Mouse (Mus musculus) fibroblast of lung, adult 2 months (primary cell): Measurements from ENCODE around the gene Lamb2.

Source experiments
- DNase-seq: peaks from one replicate; pipeline ENCODE4 v3.0.0-alpha.2; 2011; ENCODE audit warnings: low read depth

Gene Lamb2

DNA sequence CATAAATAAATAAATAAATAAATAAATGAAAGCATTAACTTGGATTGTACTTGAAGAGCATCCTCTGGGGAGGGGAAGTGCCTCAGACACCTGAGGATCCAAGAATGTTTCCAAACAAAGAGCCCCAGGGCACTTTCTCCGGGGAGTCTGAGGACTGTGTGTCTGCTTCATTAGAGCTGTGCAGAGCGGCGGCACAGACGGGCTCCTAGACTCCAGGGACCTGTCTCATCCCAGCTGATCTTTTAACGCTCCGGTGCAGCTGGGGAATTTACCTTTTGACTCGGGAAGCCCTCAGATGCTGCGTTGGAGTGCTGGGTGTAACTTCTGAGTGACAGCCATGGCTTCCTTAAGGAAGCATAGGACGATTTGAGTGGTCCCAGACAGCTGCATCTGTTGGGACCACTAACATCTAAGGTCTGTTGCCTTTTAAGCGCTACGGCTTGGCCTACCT is 18.3 kb upstream of the Lamb2 start, which contains the start of gene Klhdc8b:
Gene Klhdc8b, minus strand, starts transcription at position 401 of the 451 bp plus-strand sequence.
- no peak for DNase-seq

DNA sequence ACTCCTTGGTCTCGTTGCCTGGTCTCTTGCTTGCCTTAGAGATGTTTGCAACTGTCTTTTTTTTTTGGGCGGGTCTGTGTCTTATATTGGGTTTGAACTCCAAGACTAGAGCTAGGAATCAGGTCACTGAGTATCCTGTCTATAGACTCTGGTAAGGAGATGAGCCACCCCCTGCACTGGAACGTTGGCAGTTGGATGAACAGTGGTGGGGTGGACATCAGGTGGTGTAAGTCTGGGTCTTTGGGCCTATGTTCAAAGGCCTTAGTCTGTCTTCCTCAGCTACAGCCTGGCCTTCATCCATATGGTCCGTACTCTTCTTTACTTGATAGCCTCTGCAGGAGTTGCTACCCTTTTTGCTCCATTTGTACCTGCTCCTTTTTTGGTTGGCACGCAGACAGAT is 17.9 kb upstream of the Lamb2 start:
- no peak for DNase-seq

DNA sequence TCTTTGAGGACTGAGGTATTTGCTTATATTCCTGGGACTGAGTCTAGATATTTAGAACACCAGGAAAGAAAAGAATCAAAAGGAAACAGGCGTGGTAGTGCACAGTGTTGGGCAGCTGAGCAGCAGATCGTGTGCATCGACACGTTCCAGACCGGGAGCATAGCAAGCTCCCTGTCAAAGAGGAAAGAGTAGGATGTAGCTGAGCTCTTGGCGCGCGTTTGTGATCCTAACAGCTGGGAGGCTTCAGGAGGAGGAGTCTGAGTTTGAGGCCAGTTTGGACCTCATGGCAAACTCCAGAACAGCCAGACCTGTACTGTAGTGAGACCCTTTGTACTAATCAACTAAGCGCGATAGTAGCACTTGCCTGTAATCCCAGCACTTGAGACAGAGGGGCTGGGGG is 17.3 kb upstream of the Lamb2 start:
- no peak for DNase-seq

DNA sequence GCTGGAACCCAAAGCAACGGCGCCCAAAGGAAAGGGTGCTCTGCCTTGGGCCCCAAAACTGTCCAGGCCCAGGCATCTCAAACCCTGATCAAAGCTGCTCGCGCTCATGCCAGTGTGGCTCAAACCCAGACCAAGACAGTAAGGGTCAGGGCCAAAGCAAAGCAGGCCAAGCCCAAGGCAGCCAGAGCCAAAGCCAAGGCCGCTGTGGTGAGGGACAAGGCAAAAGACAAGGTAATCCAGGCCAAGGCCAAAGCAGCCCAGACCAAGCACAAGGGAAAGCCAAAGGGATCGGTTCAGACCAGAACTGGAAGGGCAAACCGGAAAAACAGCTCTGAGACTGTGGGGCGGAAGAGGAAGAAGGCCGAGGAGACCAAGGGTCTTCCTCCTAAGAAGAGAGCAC is 15.8 kb upstream of the Lamb2 start:
- no peak for DNase-seq

DNA sequence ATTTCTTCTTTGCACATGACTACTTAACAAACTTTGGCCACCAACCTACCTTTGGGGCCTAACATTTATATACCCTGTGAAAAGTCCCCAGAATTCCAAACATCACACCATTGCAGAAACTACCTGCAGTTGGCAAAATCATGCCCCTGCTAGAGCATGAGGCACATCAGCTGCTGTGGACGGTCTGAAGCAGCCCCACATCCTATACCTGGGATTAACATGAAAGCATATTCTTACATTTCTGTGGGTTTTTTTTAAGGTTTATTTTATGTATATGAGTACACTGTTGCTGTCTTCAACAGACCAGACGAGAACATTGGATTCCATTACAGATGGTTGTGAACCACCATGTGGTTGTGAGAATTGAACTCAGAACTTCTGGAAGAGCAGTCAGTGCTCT is 13.3 kb upstream of the Lamb2 start:
- no peak for DNase-seq

DNA sequence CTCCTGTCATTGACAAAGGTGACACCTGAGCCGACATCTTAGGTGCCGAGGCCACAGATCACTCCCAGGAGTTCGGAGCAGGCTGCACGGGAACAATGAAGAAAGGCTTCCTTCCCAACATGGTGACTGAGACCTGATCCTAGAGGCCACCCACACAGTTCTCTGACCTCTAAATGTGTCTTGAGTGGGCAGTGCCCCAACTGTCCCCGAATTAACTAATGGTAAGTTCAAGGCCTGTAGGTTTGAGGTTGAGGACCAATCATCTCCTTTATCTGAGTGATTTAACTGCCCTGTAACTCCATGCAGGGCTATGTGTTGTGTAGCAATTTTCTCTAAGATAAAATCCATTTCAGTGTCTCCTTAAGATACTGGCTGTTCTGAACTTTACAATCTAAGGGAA is 10.1 kb upstream of the Lamb2 start:
- no peak for DNase-seq

DNA sequence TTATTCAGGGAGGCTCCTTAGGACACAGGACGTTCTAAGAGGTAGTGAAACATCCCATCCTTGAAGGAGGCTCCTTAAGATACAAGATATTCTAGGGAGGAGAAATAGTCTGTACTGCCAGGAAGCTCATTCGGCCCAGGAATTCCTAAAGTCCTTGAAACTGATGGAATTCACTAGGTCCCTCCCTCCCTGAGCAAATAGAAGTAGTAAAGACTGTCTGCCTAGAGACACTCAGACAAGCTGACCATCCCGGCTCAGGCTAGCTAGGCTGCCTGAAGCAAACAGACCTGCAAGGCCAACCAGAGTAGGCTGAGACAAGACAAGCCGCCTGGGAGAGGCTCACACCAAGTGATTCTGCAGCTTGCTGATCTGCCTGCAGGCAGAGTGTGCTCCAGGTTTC is 9.7 kb upstream of the Lamb2 start:
- DNase-seq = no peak

DNA sequence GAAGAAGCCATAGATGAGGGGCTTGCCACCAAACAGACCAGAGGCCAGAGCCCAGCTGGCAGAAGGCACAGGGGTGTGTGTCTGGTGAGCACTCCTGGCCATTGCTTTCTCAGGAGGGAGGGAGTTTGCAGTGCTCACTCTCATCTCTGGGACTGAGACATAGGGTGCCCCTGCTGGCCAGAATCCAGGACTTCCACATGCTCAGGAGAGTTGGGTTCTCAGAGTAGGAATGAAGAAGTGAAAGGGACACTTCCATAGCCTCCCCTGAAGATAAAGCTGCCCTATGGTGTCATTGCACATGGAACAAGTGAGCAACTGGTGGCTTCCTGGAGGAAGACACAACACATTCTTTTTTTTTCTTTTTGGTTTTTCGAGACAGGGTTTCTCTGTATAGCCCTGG is 5.0 kb upstream of the Lamb2 start:
- DNase-seq = no peak

DNA sequence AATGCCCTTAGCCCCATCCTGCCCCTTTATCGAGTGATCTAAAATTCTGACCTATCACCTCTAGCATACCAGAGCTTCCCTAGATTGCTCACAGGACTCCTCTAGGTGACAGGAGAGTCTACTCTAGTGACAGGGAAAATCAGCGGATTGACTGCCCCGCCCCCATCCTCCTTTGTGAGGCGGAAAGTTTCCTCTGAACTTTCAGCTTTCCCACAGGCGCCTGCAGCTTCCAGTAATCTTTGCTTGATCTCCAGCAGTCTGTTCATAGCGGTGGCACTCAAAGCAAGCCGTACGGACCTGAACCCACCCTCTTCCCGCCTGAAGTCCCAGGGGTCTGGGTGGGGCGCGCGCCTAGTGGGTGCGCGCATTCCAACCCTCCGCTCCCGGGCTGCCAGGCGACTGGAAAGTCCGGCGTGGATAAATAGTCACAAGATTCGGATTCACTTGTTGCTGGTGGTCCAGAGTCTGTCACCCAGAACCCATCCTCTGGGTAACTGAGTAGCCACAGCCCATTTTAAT is 839 bp upstream of the Lamb2 start:
- DNase-seq = peak; percentile 17

DNA sequence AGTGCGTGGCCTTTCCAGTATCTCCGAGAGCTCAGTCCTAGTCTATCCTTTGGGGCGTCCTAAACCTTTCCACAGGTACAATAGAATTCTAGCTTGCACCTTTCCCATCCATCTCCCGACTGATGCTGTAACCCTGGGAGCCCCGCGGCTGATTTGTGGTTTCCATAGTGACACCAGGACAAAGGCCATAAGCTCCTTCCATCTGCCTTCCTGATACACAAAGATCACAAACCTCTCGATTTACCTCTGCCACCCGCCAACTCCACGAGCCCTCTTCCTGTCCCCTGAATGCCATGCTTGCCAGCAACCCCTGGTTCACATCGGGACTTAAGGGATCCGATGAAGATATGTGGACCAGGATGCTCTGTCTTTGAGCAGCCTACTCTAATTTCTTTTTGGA is 295 bp upstream of the Lamb2 start:
- no peak for DNase-seq

DNA sequence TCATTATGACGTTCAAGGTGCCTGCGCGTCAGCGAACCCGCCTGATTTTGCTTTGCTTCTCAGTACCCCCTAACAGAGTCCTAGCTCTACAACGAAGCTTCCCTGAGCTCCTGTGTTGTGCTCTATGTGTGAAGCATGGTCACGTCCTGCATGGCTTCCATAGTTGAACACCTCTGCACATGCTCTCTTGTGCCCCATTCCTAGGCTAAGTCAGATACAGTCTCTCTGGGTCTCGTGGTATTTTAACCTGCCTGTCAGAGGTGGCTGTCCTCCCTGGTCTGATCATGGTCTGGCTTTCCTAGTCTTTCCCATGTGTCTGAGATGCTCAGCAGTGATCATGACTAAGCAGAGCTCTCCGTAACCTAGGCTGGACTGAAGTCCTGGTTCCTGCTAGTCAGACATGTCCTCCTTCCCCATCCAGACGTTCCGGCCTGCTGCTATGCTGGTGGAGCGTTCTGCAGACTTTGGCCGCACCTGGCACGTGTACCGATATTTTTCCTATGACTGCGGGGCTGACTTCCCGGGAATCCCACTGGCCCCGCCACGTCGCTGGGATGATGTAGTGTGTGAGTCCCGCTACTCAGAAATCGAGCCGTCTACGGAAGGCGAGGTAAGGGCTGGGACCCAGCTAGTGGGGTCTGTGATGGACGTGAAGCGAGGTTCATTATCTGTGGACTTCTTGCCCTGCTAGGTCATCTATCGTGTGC is 1.4 kb downstream of the Lamb2 start:
- no peak for DNase-seq

DNA sequence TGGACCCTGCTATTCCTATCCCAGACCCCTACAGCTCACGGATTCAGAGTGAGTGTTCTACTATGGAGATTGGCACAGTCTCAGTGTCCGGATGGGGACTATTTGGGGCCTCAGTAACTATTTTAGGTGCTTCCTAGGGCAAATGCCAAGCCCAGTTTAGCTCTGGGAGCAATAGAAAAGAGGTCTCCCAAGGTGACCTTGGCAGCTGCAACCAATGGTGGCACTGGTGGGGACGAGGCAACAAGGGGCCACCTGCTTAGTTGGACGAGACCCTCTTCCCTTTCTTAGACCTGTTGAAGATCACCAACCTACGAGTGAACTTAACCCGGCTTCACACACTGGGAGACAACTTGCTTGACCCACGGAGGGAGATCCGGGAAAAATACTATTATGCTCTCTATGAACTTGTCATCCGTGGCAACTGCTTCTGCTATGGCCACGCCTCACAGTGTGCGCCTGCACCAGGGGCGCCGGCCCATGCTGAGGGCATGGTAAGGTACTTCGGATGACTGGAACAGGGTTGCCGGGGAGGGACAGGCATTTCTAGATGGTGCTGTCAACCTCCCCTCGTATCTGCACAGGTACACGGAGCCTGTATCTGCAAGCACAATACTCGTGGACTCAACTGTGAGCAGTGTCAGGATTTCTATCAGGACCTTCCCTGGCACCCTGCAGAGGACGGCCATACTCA is 2.1 kb downstream of the Lamb2 start:
- no peak for DNase-seq

DNA sequence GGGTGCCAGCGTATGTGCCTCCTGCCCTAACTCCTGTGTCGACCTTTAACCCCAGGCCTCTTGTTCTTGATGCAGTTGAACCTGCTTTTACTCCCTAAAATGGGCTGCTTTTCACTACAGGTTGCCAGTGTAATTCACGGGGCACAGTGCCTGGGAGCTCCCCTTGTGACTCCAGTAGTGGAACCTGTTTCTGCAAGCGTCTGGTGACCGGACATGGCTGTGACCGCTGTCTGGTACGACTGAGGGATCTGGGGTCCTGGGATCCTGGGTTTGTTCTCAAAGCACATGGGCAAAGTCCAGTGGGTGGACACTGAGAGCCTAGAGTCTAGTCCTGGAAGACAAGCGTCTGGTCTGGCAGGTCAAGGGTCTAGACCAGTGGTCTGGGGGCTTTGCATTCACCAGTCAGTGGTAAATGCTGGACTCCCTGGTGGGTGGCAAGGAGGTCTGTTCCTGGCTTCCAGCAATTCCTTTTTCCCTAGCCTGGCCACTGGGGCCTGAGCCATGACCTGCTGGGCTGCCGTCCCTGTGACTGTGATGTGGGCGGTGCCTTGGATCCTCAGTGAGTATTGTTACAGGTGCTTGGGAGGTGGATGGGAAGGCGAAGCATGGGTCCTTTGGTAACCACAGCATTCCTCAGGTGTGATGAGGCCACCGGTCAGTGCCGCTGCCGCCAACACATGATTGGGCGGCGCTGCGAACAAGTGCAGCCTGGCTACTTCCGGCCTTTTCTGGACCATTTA is 3.7 kb downstream of the Lamb2 start:
- DNase-seq = no peak

DNA sequence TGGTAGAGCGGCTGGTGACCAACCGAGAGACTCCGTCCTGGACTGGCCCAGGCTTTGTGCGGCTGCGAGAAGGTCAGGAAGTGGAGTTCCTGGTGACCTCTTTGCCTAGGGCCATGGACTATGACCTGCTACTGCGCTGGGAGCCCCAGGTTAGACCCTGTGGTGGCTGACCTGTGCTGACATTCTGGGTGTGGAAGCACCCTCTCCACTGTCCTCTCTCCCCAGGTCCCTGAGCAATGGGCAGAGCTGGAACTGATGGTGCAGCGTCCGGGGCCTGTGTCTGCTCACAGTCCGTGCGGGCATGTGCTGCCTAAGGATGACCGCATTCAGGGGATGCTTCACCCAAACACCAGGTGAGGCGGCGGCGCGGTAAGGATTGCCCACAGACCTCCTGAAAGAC is 4.5 kb downstream of the Lamb2 start:
- DNase-seq = no peak

DNA sequence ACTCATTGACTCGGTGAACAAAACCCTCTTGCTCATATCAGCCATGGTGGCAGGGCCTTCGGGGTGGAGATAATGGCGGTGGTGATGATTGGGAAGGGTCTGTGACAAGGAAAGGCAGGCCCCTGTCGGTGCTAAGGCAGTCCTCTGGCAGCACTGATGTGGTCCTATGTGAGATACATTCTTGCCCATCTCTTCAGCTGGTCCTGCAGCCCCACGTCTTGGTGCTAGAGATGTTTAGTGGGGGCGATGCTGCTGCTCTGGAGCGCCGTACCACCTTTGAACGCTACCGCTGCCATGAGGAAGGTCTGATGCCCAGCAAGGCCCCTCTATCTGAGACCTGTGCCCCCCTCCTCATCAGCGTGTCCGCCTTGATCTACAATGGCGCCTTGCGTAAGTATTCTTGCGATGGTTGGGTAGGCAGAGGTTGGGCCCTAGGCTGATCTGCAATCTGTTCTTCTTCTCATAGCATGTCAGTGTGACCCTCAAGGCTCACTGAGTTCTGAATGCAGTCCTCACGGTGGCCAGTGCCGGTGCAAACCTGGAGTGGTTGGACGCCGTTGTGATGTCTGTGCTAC is 5.9 kb downstream of the Lamb2 start:
- DNase-seq = no peak

DNA sequence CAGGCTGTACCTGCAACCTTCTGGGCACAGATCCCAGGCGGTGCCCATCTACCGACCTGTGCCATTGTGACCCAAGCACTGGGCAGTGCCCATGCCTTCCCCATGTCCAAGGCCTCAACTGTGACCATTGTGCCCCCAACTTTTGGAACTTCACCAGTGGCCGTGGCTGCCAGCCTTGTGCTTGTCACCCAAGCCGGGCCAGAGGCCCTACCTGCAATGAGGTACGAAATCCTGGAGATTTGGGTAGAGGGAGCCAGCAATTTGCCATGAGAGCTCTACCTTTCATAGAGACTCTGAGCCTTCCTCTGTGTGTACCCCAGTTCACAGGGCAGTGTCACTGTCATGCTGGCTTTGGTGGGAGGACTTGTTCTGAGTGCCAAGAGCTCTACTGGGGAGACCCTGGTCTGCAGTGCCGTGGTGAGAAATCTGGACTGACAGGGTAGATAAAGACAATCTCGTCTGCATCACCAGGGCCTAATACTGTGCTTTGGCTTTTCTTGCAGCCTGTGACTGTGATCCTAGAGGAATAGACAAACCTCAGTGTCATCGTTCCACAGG is 7.5 kb downstream of the Lamb2 start:
- DNase-seq = no peak

DNA sequence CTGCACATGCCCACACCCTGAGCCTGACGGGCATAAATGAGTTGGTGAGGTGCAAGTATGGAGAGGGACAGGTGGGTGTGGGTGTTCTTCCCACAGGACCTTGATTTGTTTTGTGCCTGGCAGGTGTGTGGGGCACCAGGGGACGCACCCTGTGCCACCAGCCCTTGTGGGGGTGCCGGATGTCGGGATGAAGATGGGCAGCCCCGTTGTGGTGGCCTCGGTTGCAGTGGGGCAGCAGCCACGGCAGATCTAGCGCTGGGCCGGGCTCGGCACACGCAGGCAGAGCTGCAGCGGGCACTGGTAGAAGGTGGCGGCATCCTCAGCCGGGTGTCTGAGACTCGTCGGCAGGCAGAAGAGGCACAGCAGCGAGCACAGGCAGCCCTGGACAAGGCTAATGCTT is 8.9 kb downstream of the Lamb2 start:
- no peak for DNase-seq

DNA sequence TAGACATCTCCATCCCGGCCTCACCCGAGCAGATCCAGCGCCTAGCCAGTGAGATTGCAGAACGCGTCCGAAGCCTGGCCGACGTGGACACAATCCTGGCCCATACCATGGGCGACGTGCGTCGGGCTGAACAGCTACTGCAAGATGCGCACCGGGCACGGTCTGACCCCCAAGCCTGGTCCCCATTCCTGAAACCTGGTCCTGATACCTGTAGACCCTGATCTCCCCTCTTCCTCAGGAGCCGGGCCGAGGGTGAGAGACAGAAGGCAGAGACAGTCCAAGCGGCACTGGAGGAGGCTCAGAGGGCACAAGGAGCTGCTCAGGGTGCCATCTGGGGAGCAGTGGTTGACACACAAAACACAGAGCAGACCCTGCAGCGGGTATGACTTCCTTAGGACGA is 9.7 kb downstream of the Lamb2 start:
- no peak for DNase-seq

DNA sequence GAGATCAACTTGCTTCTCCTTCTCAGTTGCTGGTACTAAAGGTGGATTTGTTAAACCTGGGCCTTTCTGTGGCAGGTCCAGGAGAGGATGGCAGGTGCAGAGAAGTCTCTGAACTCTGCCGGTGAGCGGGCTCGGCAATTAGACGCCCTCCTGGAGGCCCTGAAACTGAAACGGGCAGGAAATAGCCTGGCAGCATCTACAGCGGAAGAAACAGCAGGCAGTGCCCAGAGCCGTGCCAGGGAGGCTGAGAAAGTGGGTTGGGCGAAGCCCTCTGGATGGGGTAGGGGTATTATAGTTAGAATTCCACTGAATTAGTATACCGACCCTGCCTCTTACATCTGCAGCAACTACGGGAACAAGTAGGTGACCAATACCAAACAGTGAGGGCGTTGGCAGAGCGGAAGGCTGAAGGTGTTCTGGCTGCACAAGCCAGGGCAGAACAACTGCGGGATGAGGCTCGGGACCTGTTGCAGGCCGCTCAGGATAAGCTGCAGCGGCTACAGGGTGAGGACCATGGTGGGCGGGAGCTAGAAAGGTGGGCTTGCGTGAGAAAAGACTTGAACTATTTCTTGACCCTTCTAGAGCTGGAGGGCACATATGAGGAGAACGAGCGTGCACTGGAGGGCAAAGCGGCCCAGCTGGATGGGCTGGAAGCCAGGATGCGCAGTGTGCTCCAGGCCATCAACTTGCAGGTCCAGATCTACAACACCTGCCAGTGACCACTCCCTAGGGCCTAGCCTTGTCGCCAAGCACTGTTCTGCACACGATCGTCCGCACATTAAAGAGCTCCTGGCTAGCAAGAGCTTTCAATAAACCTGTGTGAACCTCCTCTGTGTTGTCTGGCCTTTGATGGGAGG is 10.4 kb downstream of the Lamb2 start:
- DNase-seq = no peak

DNA sequence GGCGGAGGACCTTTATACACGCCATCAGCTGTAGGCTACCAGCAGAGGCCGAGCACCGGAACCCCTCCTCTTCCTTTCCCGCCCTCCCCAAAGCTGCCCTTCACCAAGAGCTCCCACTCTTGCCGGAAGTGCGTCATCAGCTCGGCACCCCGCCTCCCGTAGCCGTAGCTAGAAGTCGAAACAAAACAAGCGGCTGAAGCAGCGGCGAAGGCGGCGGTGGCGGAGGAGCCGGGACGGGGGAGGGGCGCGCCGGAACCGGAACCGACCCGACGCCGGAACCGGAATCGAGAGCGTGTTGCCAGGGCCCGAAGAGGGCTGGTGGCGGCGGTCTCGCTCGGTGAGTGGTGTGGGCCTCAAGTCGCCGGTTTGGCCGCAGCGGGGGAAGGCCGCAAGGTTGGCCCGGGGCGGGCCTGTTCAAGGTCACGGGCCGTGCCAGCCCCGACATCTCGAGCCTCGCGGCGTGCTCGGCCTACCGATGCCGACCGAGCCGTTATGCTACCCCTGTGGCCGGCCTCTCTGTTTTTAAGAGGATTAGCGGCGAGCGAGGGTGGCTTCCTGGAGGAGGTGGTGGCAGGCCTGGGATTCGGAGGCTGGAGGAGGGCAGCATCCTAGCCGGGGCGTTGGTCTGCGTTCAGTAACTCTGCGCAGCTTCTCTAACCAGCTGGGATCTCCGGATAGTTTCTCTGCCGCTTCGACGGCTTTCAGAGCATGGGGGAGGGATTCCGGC is 11.2 kb downstream of the Lamb2 start, which contains the start of gene Usp19:
Gene Usp19, plus strand, starts transcription at position 44 of the 727 bp plus-strand sequence.
- peak; percentile 91 for DNase-seq

DNA sequence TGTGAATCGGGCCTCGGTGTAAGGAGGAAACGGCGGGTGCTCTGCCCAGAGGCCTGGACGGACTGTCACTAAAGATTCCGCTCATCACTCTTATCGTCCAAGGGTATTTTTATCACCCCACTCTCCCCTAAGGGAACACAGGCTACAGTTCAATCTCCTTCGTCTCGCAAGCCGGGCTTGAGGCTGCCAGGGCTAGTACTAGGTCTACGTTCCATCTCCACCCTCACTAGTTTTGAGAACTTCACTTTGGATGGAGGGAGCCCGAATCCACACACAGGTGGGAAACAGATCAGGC is 11.7 kb downstream of the Lamb2 start:
- no peak for DNase-seq
